Comparison of ENCODE assay signal across 7 mouse cellular contexts in the genomic region with DNA sequence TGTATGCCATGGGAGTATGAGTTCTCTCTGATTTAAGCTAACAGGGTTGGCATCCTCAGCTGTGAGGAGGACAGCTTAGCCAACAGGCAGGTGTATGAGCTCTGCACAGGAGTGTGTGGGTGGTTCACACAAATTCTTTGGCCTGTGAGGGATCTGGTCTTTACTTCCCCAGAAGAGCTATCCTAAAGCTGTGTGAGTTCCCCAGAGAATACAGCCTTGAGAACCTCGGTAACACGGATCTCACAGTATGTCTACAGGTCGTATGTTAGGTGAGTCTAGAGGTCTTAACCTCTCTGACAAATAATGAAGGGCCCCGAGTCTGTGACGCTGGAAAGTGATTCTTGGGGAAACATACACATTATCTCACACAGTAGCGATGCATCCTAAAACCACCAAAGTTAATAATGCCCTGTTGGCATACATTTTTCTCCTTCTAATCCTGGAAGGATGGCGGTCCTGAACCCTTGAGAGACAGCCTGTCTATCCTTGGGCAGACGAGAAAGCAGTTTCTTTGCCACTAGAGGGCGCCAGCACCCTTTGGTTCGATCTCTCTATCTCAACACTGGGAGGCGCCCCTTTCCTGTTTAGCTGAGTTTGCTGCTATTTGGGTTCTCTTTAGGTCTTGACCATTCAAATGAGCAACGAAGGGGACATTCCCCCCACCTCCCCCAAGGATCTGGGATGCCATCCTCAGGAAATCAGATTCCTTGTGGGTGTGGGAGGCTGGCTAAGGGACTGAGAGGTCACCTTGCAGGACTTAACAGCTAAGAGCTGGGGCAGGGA. TPM values are rescaled to one million over a fixed set of nuclear protein-coding genes. Genes with fewer than 3 reads are reported as not detected.
DNase-seq lines count a peak whose midpoint lies in the region; ATAC-seq lines count a peak whose summit lies in the region.

No protein-coding gene starts in this region.

- 19% methylated on average over 12 of the region's 12 CpGs for WGBS in limb, embryonic 11.5 days
- 18% methylated on average over 12 of the region's 12 CpGs for WGBS in midbrain, embryonic 13.5 days

- H3K4me1 ChIP-seq in limb, embryonic 11.5 days (ENCODE audit: control insufficient read depth, insufficient read depth, low read length), result no peaks in the 10 kb centered on the region
- 0 out of 2 replicates have a peak, but pooled peaks cover 5% of the 10 kb centered on the region for H3K4me1 ChIP-seq in midbrain, embryonic 13.5 days (replicated peaks)

- H3K36me3 ChIP-seq in limb, embryonic 11.5 days (ENCODE audit: control insufficient read depth, insufficient read depth, low read length), result no peaks in the 10 kb centered on the region
- no peaks in the 10 kb centered on the region for H3K36me3 ChIP-seq in midbrain, embryonic 13.5 days

- no peak overlapping the region for H3K9ac ChIP-seq in limb, embryonic 11.5 days (ENCODE audit: low read length)
- no peak overlapping the region for H3K9ac ChIP-seq in midbrain, embryonic 13.5 days (replicated peaks)

- DNase-seq in adrenal gland, postnatal 10 days, result peak; percentile 95
- DNase-seq in embryo, embryonic 11.5 days (ENCODE audit: low read depth, low spot score), result peak; percentile 84
- peak; percentile 78 to 90 for DNase-seq in gastrocnemius, postnatal 4 days (ENCODE audit: low spot score in 2 of 2)
- DNase-seq in kidney, adult 11 months, result peak; percentile 86
- DNase-seq in limb, embryonic 11.5 days (ENCODE audit: low spot score), result peak; percentile 94
- DNase-seq in spleen, adult 18-20 months, result peak; percentile 75 to 88

- ATAC-seq in limb, embryonic 11.5 days (ENCODE audit: insufficient number of reproducible peaks, low FRiP score, low TSS enrichment, low read depth), result peak; percentile 67; the same call in 1 of the 2 replicates
- peak; percentile 92 for ATAC-seq in midbrain, embryonic 13.5 days

- no peak overlapping the region for H3K4me2 ChIP-seq in limb, embryonic 11.5 days (ENCODE audit: low read depth, severe bottlenecking)
- no peak overlapping the region for H3K4me2 ChIP-seq in midbrain, embryonic 13.5 days (replicated peaks)

- no peaks in the 10 kb centered on the region for H3K27me3 ChIP-seq in limb, embryonic 11.5 days (ENCODE audit: control insufficient read depth, insufficient read depth, low read length)
- H3K27me3 ChIP-seq in midbrain, embryonic 13.5 days, result peaks cover 17% of the 10 kb centered on the region

- H3K27ac ChIP-seq in limb, embryonic 11.5 days (replicated peaks; ENCODE audit: low read depth, low read length), result no peak overlapping the region
- H3K27ac ChIP-seq in midbrain, embryonic 13.5 days, result no peak overlapping the region

- H3K4me3 ChIP-seq in limb, embryonic 11.5 days (ENCODE audit: low read depth, low read length), result no peak overlapping the region
- H3K4me3 ChIP-seq in midbrain, embryonic 13.5 days (replicated peaks), result no peak overlapping the region

- no peaks in the 10 kb centered on the region for H3K9me3 ChIP-seq in limb, embryonic 11.5 days (ENCODE audit: control insufficient read depth, low read length)
- H3K9me3 ChIP-seq in midbrain, embryonic 13.5 days, result no peaks in the 10 kb centered on the region

RNA-seq across cellular contexts. Expression of a gene that starts 5.2 kb away (rescaled TPM):
- total RNA-seq in adrenal gland, postnatal 10 days (2021), result 10 to 100 TPM; 25.4 to 26.7 TPM
- total RNA-seq in gastrocnemius, postnatal 4 days (2021), result 10 to 100 TPM; 13.6 to 13.8 TPM
- polyA plus RNA-seq in limb, embryonic 11.5 days (2014; fragmentation: Nextera tagmentation; extraction: Ambion mirVana), result 7.4 and 8.3 TPM in 2 replicates
- 10.7 and 11.1 TPM in 2 replicates for polyA plus RNA-seq in midbrain, embryonic 13.5 days (2015; fragmentation: Nextera tagmentation; extraction: Ambion mirVana)
